Mouse (Mus musculus): ENCODE results near the gene Frmd8. TPM values are rescaled to one million over a fixed set of nuclear protein-coding genes. Genes with fewer than 3 reads are reported as not detected.
A peak's percentile ranks its signal among the peaks of the same experiment; 100 is the strongest.

Gene Frmd8
- polyA plus RNA-seq, 1 experiment from 2014 or later: 20.7 TPM

- Histone ChIP-seq H3K36me3 (ENCODE audit: control insufficient read depth, insufficient read depth, low read length) (no peaks in the 10 kb centered on the region; the same call in 1 of the 2 replicates), H3K9me3 (ENCODE audit: control insufficient read depth, low read length) (no peaks in the 10 kb centered on the region), H3K27ac (ENCODE audit: low read depth, low read length) (peak overlapping the region; percentile 80), H3K4me2 (ENCODE audit: low read depth) (peak overlapping the region; percentile 49), H3K27me3 (ENCODE audit: control insufficient read depth, insufficient read depth, low read length) (no peaks in the 10 kb centered on the region), H3K9ac (ENCODE audit: low read length) (peak overlapping the region; percentile 96), H3K4me3 (ENCODE audit: low read depth, low read length) (peak overlapping the region; percentile 99), H3K4me1 (ENCODE audit: control insufficient read depth, insufficient read depth, low read length) (peaks cover 13% of the 10 kb centered on the region)
- ATAC-seq (ENCODE audit: insufficient read depth, low FRiP score, low TSS enrichment) (peak; percentile 90), DNase-seq (ENCODE audit: low spot score) (peak; percentile 100)
- under 1% methylated on average over 59 of the region's 59 CpGs for WGBS
Measured at GRCm38 (mm10) chr19:5912103-5913006, 37.3 kb upstream of the Frmd8 start.

DNA sequence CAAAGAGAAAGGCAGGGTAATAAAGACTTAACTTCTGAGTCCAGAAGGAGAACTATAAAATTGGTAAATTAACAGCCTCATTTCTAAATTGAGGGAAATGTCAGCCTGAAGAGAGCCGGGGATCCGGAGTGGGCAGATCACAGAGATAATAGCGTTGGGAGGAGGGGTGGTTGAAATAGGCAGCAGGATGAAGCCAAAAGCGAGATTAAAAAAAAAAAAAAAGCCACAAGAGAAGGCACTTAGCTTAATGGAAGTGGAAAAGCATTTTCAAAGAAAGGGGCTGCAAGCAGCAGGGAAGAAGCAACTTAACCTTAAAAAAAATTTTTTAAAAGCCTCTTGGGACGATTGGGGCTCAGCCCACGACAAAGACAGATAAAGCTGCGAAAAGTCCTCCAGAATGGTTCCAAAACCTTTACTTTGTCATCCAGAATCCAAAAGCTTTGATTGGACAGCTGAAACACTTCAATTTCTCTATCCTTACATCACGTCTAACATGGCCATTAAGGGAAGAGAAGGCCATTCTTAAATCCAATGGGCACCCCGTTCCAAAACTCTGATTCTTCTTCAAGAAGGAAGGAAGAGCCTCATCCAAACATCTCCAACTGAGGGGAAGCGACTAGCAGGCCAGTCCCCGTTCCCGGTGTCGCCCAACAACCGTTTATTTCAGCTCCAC, 36.5 kb upstream of the Frmd8 start:
- H3K27ac ChIP-seq (ENCODE audit: low read depth, low read length): peak overlapping the region; percentile 80
- WGBS: 10% methylated on average over 14 of the region's 14 CpGs
- no peaks in the 10 kb centered on the region for H3K9me3 ChIP-seq (ENCODE audit: control insufficient read depth, low read length)
- H3K9ac ChIP-seq (ENCODE audit: low read length): peak overlapping the region; percentile 96
- DNase-seq (ENCODE audit: low spot score) (no peak), ATAC-seq (ENCODE audit: insufficient read depth, low FRiP score, low TSS enrichment) (no peak)
- H3K4me2 ChIP-seq (ENCODE audit: low read depth): peak overlapping the region; percentile 49
- peaks cover 4% of the 10 kb centered on the region; the same call in 1 of the 2 replicates for H3K36me3 ChIP-seq (ENCODE audit: control insufficient read depth, insufficient read depth, low read length)
- H3K4me1 ChIP-seq (ENCODE audit: control insufficient read depth, insufficient read depth, low read length): peaks cover 13% of the 10 kb centered on the region
- peak overlapping the region; percentile 99 for H3K4me3 ChIP-seq (ENCODE audit: low read depth, low read length)
- no peaks in the 10 kb centered on the region for H3K27me3 ChIP-seq (ENCODE audit: control insufficient read depth, insufficient read depth, low read length)

GRCm38 (mm10) chr19:5910221-5910620, 35.1 kb upstream of the Frmd8 start:
- no peak for DNase-seq (ENCODE audit: low spot score)
- peak overlapping the region; percentile 30 for H3K4me2 ChIP-seq (ENCODE audit: low read depth)
- peaks cover 10% of the 10 kb centered on the region for H3K36me3 ChIP-seq (ENCODE audit: control insufficient read depth, insufficient read depth, low read length)
- no peaks in the 10 kb centered on the region for H3K9me3 ChIP-seq (ENCODE audit: control insufficient read depth, low read length)
- 73% methylated on average over 6 of the region's 6 CpGs for WGBS
- peak overlapping the region; percentile 39 for H3K9ac ChIP-seq (ENCODE audit: low read length)
- peaks cover 13% of the 10 kb centered on the region for H3K4me1 ChIP-seq (ENCODE audit: control insufficient read depth, insufficient read depth, low read length)
- no peak for ATAC-seq (ENCODE audit: insufficient read depth, low FRiP score, low TSS enrichment)
- H3K27ac ChIP-seq (ENCODE audit: low read depth, low read length): no peak overlapping the region
- H3K27me3 ChIP-seq (ENCODE audit: control insufficient read depth, insufficient read depth, low read length): no peaks in the 10 kb centered on the region
- H3K4me3 ChIP-seq (ENCODE audit: low read depth, low read length): peak overlapping the region; percentile 99; the same call in 1 of the 2 replicates

DNA sequence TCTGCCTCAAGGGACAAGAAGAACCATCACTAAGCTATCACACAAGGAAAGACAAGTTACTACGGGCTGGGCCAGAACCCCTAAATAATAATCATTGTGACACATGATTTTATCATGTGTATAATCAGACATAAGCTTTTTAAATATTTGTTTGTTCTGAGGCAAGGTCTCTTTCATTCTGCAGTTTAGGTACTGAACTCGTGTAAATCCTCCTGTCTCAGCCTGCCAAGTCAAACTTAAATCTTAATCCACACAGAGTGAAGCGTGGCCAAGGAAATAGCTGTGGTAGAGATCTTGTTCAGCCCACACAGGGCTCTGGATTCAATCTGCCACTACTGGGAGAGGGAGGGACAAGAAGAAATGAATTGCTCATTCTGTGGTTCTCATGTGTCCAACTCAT, 32.2 kb upstream of the Frmd8 start:
- ATAC-seq (ENCODE audit: insufficient read depth, low FRiP score, low TSS enrichment) (no peak), DNase-seq (ENCODE audit: low spot score) (no peak)
- no peaks in the 10 kb centered on the region for H3K27me3 ChIP-seq (ENCODE audit: control insufficient read depth, insufficient read depth, low read length)
- WGBS: 95% methylated on average over 3 of the region's 3 CpGs
- H3K27ac ChIP-seq (ENCODE audit: low read depth, low read length): no peak overlapping the region
- H3K9me3 ChIP-seq (ENCODE audit: control insufficient read depth, low read length): no peaks in the 10 kb centered on the region
- no peak overlapping the region for H3K4me3 ChIP-seq (ENCODE audit: low read depth, low read length)
- peaks cover 13% of the 10 kb centered on the region for H3K4me1 ChIP-seq (ENCODE audit: control insufficient read depth, insufficient read depth, low read length)
- peaks cover 23% of the 10 kb centered on the region for H3K36me3 ChIP-seq (ENCODE audit: control insufficient read depth, insufficient read depth, low read length)
- no peak overlapping the region for H3K9ac ChIP-seq (ENCODE audit: low read length)
- H3K4me2 ChIP-seq (ENCODE audit: low read depth): no peak overlapping the region

- ATAC-seq (ENCODE audit: insufficient read depth, low FRiP score, low TSS enrichment): peak; percentile 96
- Histone ChIP-seq H3K36me3 (ENCODE audit: control insufficient read depth, insufficient read depth, low read length) (peaks cover 9% of the 10 kb centered on the region), H3K27me3 (ENCODE audit: control insufficient read depth, insufficient read depth, low read length) (no peaks in the 10 kb centered on the region), H3K4me3 (ENCODE audit: low read depth, low read length) (peak within 1 kb of the TSS; percentile 63), H3K9me3 (ENCODE audit: control insufficient read depth, low read length) (no peaks in the 10 kb centered on the region), H3K4me1 (ENCODE audit: control insufficient read depth, insufficient read depth, low read length) (peaks cover 12% of the 10 kb centered on the region; the same call in 1 of the 2 replicates), H3K27ac (ENCODE audit: low read depth, low read length) (peak within 1 kb of the TSS; percentile 35; the same call in 1 of the 2 replicates), H3K4me2 (ENCODE audit: low read depth) (peak within 1 kb of the TSS; percentile 92), H3K9ac (ENCODE audit: low read length) (peak within 1 kb of the TSS; percentile 84)
- 5% methylated on average over 36 of the region's 36 CpGs for WGBS
- peak; percentile 96 for DNase-seq (ENCODE audit: low spot score)
Measured at GRCm38 (mm10) chr19:5894002-5894678, 19.1 kb upstream of the Frmd8 start, which contains the start of gene Tigd3. Tigd3 (minus strand) TSS chr19:5894149.

DNA sequence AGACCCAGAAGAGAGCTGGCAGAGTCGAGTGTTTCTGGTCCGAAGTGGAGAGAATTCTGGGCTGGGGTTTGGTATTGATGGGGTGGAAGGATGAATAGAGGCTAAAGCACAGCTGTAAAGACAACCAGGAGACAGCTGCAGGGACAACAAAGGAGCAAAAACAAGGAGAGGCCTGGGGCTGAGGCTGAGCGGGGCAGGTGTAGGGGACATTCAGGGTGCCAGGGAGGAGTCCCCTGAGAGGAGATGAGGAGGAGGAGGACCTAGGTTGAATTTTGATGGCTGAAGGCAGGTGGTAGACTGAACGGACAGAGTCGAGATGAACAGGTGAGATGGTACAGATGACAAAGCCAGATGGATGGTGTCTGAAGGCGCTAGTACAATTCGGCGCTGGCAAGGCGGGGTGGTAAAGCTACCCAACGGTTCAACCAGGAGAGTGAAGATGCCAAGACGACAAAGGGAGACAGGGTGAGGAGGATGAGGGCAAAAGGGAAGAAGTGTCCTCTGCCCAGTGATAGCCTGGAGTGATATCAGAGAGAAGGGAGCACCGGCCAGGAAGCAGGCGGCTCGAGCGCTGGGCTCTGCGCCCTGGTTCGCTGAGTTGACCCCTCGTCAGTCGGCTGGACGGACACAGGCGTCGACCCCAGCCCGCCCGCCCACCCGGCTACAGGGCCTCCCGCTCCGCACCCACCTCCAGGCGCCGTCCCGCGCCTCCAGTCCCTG, 18.4 kb upstream of the Frmd8 start:
- peaks cover 12% of the 10 kb centered on the region; the same call in 1 of the 2 replicates for H3K4me1 ChIP-seq (ENCODE audit: control insufficient read depth, insufficient read depth, low read length)
- WGBS: 9% methylated on average over 31 of the region's 31 CpGs
- H3K9ac ChIP-seq (ENCODE audit: low read length): peak overlapping the region; percentile 84
- no peaks in the 10 kb centered on the region for H3K27me3 ChIP-seq (ENCODE audit: control insufficient read depth, insufficient read depth, low read length)
- peaks cover 8% of the 10 kb centered on the region for H3K36me3 ChIP-seq (ENCODE audit: control insufficient read depth, insufficient read depth, low read length)
- no peak for DNase-seq (ENCODE audit: low spot score)
- peak overlapping the region; percentile 35; the same call in 1 of the 2 replicates for H3K27ac ChIP-seq (ENCODE audit: low read depth, low read length)
- H3K4me2 ChIP-seq (ENCODE audit: low read depth): peak overlapping the region; percentile 92
- no peaks in the 10 kb centered on the region for H3K9me3 ChIP-seq (ENCODE audit: control insufficient read depth, low read length)
- ATAC-seq (ENCODE audit: insufficient read depth, low FRiP score, low TSS enrichment): no peak; the same call in none of the 2 replicates
- H3K4me3 ChIP-seq (ENCODE audit: low read depth, low read length): peak overlapping the region; percentile 63

GRCm38 (mm10) chr19:5892735-5893134, 17.7 kb upstream of the Frmd8 start:
- Histone ChIP-seq H3K4me2 (ENCODE audit: low read depth) (peak overlapping the region; percentile 92), H3K4me1 (ENCODE audit: control insufficient read depth, insufficient read depth, low read length) (peaks cover 12% of the 10 kb centered on the region; the same call in 1 of the 2 replicates), H3K36me3 (ENCODE audit: control insufficient read depth, insufficient read depth, low read length) (peaks cover 4% of the 10 kb centered on the region), H3K9ac (ENCODE audit: low read length) (peak overlapping the region; percentile 84), H3K9me3 (ENCODE audit: control insufficient read depth, low read length) (no peaks in the 10 kb centered on the region), H3K27ac (ENCODE audit: low read depth, low read length) (no peak overlapping the region), H3K4me3 (ENCODE audit: low read depth, low read length) (peak overlapping the region; percentile 63), H3K27me3 (ENCODE audit: control insufficient read depth, insufficient read depth, low read length) (no peaks in the 10 kb centered on the region)
- ATAC-seq (ENCODE audit: insufficient read depth, low FRiP score, low TSS enrichment) (no peak), DNase-seq (ENCODE audit: low spot score) (no peak)
- WGBS: 92% methylated on average over 13 of the region's 13 CpGs

DNA sequence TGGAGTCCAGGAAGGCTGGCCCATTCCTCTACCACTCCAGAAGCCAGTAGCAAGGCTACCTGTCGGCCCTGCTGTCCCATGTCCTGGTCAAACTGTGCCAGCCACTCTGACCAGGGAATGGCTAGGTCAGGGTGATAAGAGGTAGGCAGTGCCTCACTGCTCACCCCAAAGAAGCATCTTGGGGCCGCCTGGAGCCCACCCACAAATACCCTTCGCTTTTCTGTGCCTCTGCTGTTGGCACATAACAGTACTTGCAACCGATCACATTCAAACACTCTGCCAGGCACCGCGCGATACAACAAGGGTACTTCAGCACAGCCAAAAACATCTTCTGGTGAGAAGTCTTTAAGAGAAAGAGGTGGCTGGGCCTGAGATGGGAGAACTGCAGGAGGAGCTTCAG, 17.2 kb upstream of the Frmd8 start:
- Histone ChIP-seq H3K27me3 (ENCODE audit: control insufficient read depth, insufficient read depth, low read length) (no peaks in the 10 kb centered on the region), H3K36me3 (ENCODE audit: control insufficient read depth, insufficient read depth, low read length) (peaks cover 4% of the 10 kb centered on the region), H3K27ac (ENCODE audit: low read depth, low read length) (no peak overlapping the region), H3K4me1 (ENCODE audit: control insufficient read depth, insufficient read depth, low read length) (peaks cover 12% of the 10 kb centered on the region; the same call in 1 of the 2 replicates), H3K4me2 (ENCODE audit: low read depth) (no peak overlapping the region), H3K9ac (ENCODE audit: low read length) (no peak overlapping the region), H3K4me3 (ENCODE audit: low read depth, low read length) (peak overlapping the region; percentile 2; the same call in 1 of the 2 replicates), H3K9me3 (ENCODE audit: control insufficient read depth, low read length) (no peaks in the 10 kb centered on the region)
- WGBS: 96% methylated on average over 7 of the region's 7 CpGs
- DNase-seq (ENCODE audit: low spot score): no peak
- ATAC-seq (ENCODE audit: insufficient read depth, low FRiP score, low TSS enrichment): no peak

Data from neural tube, embryonic 11.5 days (tissue).